Mouse (Mus musculus): ENCODE results near the gene Sprn. TPM values are rescaled to one million over a fixed set of nuclear protein-coding genes. Genes with fewer than 3 reads are reported as not detected.

Gene Sprn
- polyA plus RNA-seq, 1 experiment from 2014 or later: 0.16 TPM

GRCm38 (mm10) chr7:140190435-140190834 is 35.8 kb upstream of the Sprn start:
- no peaks in the 10 kb centered on the region for H3K4me1 ChIP-seq (replicated peaks; ENCODE audit: insufficient read depth, low read length)
- TF ChIP-seq CTCF (IDR thresholded peaks at IDR 0.05; ENCODE audit: low read depth): no peak
- DNase-seq (ENCODE audit: low spot score) (no peak), ATAC-seq (replicated peaks; ENCODE audit: low FRiP score, low read depth) (no peak)
- H3K9ac ChIP-seq (ENCODE audit: low read depth, low read length): no peak overlapping the region
- WGBS: 85% methylated on average over 1 of the region's 1 CpGs
- no peak overlapping the region for H3K4me2 ChIP-seq (ENCODE audit: low read length)
- H3K27ac ChIP-seq: no peak overlapping the region
- no peak overlapping the region for H3K4me3 ChIP-seq (replicated peaks; ENCODE audit: low read depth, low read length)
- no peaks in the 10 kb centered on the region for H3K9me3 ChIP-seq (replicated peaks; ENCODE audit: low read length)
- no peaks in the 10 kb centered on the region for H3K36me3 ChIP-seq (ENCODE audit: insufficient read depth, low read length)
- H3K27me3 ChIP-seq (ENCODE audit: insufficient read depth, low read length): no peaks in the 10 kb centered on the region

GRCm38 (mm10) chr7:140188391-140189328 is 34.0 kb upstream of the Sprn start:
- 57% methylated on average over 4 of the region's 4 CpGs for WGBS
- Histone ChIP-seq H3K4me2 (ENCODE audit: low read length) (no peak overlapping the region), H3K9ac (ENCODE audit: low read depth, low read length) (no peak overlapping the region), H3K4me1 (replicated peaks; ENCODE audit: insufficient read depth, low read length) (no peaks in the 10 kb centered on the region), H3K27me3 (ENCODE audit: insufficient read depth, low read length) (no peaks in the 10 kb centered on the region), H3K36me3 (ENCODE audit: insufficient read depth, low read length) (no peaks in the 10 kb centered on the region), H3K27ac (no peak overlapping the region), H3K9me3 (replicated peaks; ENCODE audit: low read length) (no peaks in the 10 kb centered on the region), H3K4me3 (replicated peaks; ENCODE audit: low read depth, low read length) (no peak overlapping the region)
- DNase-seq (ENCODE audit: low spot score) (peak; percentile 41), ATAC-seq (replicated peaks; ENCODE audit: low FRiP score, low read depth) (no peak)
- peak; percentile 65 for TF ChIP-seq CTCF (IDR thresholded peaks at IDR 0.05; ENCODE audit: low read depth)

- no peaks in the 10 kb centered on the region for H3K4me1 ChIP-seq (replicated peaks; ENCODE audit: insufficient read depth, low read length)
- no peaks in the 10 kb centered on the region for H3K36me3 ChIP-seq (ENCODE audit: insufficient read depth, low read length)
- no peaks in the 10 kb centered on the region for H3K27me3 ChIP-seq (ENCODE audit: insufficient read depth, low read length)
- DNase-seq (ENCODE audit: low spot score) (no peak), ATAC-seq (replicated peaks; ENCODE audit: low FRiP score, low read depth) (no peak)
- no peak overlapping the region for H3K9ac ChIP-seq (ENCODE audit: low read depth, low read length)
- no peaks in the 10 kb centered on the region for H3K9me3 ChIP-seq (replicated peaks; ENCODE audit: low read length)
- 79% methylated on average over 7 of the region's 7 CpGs for WGBS
- H3K4me2 ChIP-seq (ENCODE audit: low read length): no peak overlapping the region
- TF ChIP-seq CTCF (IDR thresholded peaks at IDR 0.05; ENCODE audit: low read depth): no peak
- no peak overlapping the region for H3K4me3 ChIP-seq (replicated peaks; ENCODE audit: low read depth, low read length)
- H3K27ac ChIP-seq: no peak overlapping the region
Measured at GRCm38 (mm10) chr7:140187721-140188390, 33.2 kb upstream of the Sprn start.

DNA sequence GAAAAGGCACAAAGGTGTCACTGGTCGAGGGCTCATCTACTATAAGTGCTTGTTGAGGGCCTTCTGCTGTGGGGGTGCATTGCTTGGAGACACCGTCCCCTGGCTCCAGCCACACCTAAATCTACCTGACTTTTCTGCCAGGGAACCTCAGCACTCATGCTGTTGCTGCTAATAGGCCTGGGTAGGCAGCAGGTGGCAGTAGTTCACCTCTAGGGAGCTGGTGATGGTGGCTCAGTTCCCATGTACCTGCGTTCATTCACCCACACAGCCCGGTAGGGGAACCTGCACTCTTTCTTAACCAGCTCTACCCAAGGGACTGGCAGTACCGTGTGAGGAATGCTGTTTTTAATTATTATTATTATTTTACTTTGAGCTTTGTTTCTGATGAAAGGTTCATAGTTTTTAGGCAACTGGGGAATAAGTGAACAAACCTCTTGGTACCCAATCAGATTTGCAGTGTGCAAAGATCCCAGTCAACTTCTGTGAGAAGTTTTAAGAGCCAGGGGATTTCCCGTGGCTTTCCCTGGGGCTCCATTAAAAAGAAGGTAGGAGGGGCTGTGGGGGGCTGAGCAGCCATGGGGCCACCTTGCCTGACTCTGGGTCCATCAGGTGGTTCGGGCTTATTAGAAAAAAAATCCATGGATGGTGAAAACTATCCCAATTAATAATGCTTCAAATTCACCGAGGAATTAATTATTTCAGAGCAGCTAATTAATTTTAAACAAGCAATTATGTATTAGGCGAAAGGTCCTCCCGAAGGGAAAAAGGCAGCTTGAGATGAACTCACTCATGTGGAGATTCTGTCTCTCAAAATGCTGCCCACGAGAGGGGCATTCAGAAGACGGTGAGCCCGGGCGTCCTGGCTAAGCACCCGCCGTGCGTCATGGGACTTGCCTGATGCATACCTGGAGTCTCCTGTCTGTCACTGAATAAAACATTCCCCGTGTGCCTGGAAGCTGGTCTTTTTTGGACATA is 32.3 kb upstream of the Sprn start:
- WGBS: 64% methylated on average over 18 of the region's 18 CpGs
- no peaks in the 10 kb centered on the region for H3K36me3 ChIP-seq (ENCODE audit: insufficient read depth, low read length)
- H3K27ac ChIP-seq: no peak overlapping the region
- peak; percentile 65 for TF ChIP-seq CTCF (IDR thresholded peaks at IDR 0.05; ENCODE audit: low read depth)
- H3K27me3 ChIP-seq (ENCODE audit: insufficient read depth, low read length): no peaks in the 10 kb centered on the region
- H3K9me3 ChIP-seq (replicated peaks; ENCODE audit: low read length): no peaks in the 10 kb centered on the region
- H3K4me1 ChIP-seq (replicated peaks; ENCODE audit: insufficient read depth, low read length): no peaks in the 10 kb centered on the region
- ATAC-seq (replicated peaks; ENCODE audit: low FRiP score, low read depth) (no peak), DNase-seq (ENCODE audit: low spot score) (peak; percentile 18)
- no peak overlapping the region for H3K9ac ChIP-seq (ENCODE audit: low read depth, low read length)
- no peak overlapping the region for H3K4me2 ChIP-seq (ENCODE audit: low read length)
- H3K4me3 ChIP-seq (replicated peaks; ENCODE audit: low read depth, low read length): no peak overlapping the region

DNA sequence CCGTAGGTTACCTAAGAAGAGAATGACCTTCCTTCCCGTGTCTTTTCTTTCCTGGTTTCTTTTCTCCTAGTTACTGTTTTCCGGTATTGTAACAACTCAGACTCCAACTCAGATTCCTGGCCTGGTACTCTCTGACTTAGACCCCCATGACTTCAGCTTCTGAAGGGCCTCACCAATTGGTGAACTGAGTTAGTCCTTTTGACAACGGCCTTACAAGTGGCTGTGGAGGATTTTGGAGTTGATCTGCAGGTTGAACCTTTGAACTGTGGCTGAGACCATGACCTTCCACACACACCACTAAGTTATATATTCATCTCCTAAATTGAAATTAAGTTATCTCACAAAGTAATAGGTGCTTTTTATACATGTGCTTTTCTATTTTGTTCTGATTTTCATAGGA is 29.5 kb upstream of the Sprn start:
- ATAC-seq (replicated peaks; ENCODE audit: low FRiP score, low read depth): no peak
- H3K4me1 ChIP-seq (replicated peaks; ENCODE audit: insufficient read depth, low read length): no peaks in the 10 kb centered on the region
- H3K27ac ChIP-seq: no peak overlapping the region
- no peak overlapping the region for H3K4me3 ChIP-seq (replicated peaks; ENCODE audit: low read depth, low read length)
- no peaks in the 10 kb centered on the region for H3K27me3 ChIP-seq (ENCODE audit: insufficient read depth, low read length)
- DNase-seq (ENCODE audit: low spot score): no peak
- no peaks in the 10 kb centered on the region for H3K36me3 ChIP-seq (ENCODE audit: insufficient read depth, low read length)
- H3K9ac ChIP-seq (ENCODE audit: low read depth, low read length): no peak overlapping the region
- 78% methylated on average over 4 of the region's 4 CpGs for WGBS
- H3K9me3 ChIP-seq (replicated peaks; ENCODE audit: low read length): no peaks in the 10 kb centered on the region
- no peak overlapping the region for H3K4me2 ChIP-seq (ENCODE audit: low read length)
- no peak for TF ChIP-seq CTCF (IDR thresholded peaks at IDR 0.05; ENCODE audit: low read depth)

DNA sequence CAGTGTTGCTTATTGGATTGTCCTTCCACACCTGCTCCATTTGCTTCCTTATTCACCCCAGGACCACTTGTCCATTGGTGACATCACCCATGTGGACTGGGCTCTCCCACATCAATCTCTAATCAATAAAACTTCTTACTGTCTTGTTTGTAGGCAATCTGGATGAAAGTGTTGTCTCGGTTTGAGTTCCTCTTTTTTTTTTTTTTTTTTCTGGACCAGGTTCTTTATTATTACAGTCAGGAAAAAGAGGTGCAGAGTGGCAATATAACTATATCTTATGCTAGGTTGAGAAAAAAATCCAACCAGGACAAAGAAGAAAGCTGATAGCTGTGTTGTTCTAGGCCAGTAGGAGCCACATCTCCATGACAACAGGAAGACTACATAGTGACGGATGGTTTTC is 26.0 kb upstream of the Sprn start:
- H3K4me2 ChIP-seq (ENCODE audit: low read length): no peak overlapping the region
- H3K4me1 ChIP-seq (replicated peaks; ENCODE audit: insufficient read depth, low read length): no peaks in the 10 kb centered on the region
- H3K27me3 ChIP-seq (ENCODE audit: insufficient read depth, low read length): no peaks in the 10 kb centered on the region
- H3K27ac ChIP-seq: no peak overlapping the region
- H3K9me3 ChIP-seq (replicated peaks; ENCODE audit: low read length): no peaks in the 10 kb centered on the region
- no peak overlapping the region for H3K4me3 ChIP-seq (replicated peaks; ENCODE audit: low read depth, low read length)
- DNase-seq (ENCODE audit: low spot score): no peak
- no peaks in the 10 kb centered on the region for H3K36me3 ChIP-seq (ENCODE audit: insufficient read depth, low read length)
- ATAC-seq (replicated peaks; ENCODE audit: low FRiP score, low read depth): no peak
- WGBS: 72% methylated on average over 2 of the region's 2 CpGs
- H3K9ac ChIP-seq (ENCODE audit: low read depth, low read length): no peak overlapping the region
- TF ChIP-seq CTCF (IDR thresholded peaks at IDR 0.05; ENCODE audit: low read depth): no peak

Data from kidney, postnatal 0 days (tissue).